Mouse (Mus musculus) liver, embryonic 14.5 days (tissue): ENCODE measurements around the gene Phldb2. TPM values are rescaled to one million over a fixed set of nuclear protein-coding genes. Genes with fewer than 3 reads are reported as not detected.
A peak's percentile ranks its signal among the peaks of the same experiment; 100 is the strongest.

ENCODE experiments used
- ATAC-seq: fragments of 200-750 bp; cut with Nextera tagmentation; 2 replicates; pipeline ENCODE4 v1.8.0; 2017; ENCODE audit warnings: moderate number of reproducible peaks, mild to moderate bottlenecking, moderate library complexity; ENCODE audit not compliant: insufficient read depth
- DNase-seq, 3 experiments: peaks; one replicate each; pipeline ENCODE4 v3.0.0-alpha.2; 2012 to 2013; ENCODE audit warnings: low read depth in 3 of 3, low spot score in 3 of 3
- H3K27ac ChIP-seq: fragments of 300-500 bp; sonication (generic); 2 replicates; pipeline ENCODE4 v1.5.1; 2014; ENCODE audit warnings: moderate library complexity, mild to moderate bottlenecking, control low read depth, inconsistent platforms
- H3K27me3 ChIP-seq: fragments of 300-500 bp; sonication (generic); 2 replicates; pipeline ENCODE4 v1.6.1; 2014; ENCODE audit warnings: mild to moderate bottlenecking, low read length, moderate library complexity; ENCODE audit not compliant: control insufficient read depth, insufficient read depth
- H3K36me3 ChIP-seq: fragments of 300-500 bp; sonication (generic); replicated peaks from 2 replicates; pipeline ENCODE4 v1.6.1; 2014; ENCODE audit warnings: low read depth; ENCODE audit not compliant: control insufficient read depth, insufficient read depth
- H3K4me1 ChIP-seq, 2 experiments: fragments of 200-500 bp in 1 of 2; fragments of 300-500 bp in 1 of 2; sonication (generic) in 1 of 2; replicated peaks; 2 replicates each; pipeline ENCODE4 v1.6.1; 2012 to 2014; ENCODE audit warnings: antibody characterized with exemption in 1 of 2, inconsistent platforms in 1 of 2, low read length in 1 of 2; ENCODE audit not compliant: control insufficient read depth in 2 of 2, insufficient read depth in 2 of 2
- H3K4me2 ChIP-seq: fragments of 300-500 bp; sonication (generic); 2 replicates; pipeline ENCODE4 v1.6.1; 2014; ENCODE audit warnings: low read depth, mild to moderate bottlenecking, control low read depth, moderate library complexity
- H3K4me3 ChIP-seq, 2 experiments: fragments of 200-500 bp in 1 of 2; fragments of 300-500 bp in 1 of 2; sonication (generic) in 1 of 2; 2 replicates each; pipeline ENCODE4 v1.5.1; 2012 to 2014; ENCODE audit warnings: low read depth in 2 of 2, low read length in 2 of 2, mild to moderate bottlenecking in 2 of 2, control low read depth in 1 of 2, inconsistent platforms in 1 of 2, moderate library complexity in 1 of 2; ENCODE audit not compliant: insufficient read depth in 1 of 2
- H3K9ac ChIP-seq: fragments of 300-500 bp; sonication (generic); replicated peaks from 2 replicates; pipeline ENCODE4 v1.6.1; 2014; ENCODE audit warnings: mild to moderate bottlenecking, control low read depth, moderate library complexity
- H3K9me3 ChIP-seq: fragments of 300-500 bp; sonication (generic); 2 replicates; pipeline ENCODE4 v1.6.1; 2016; ENCODE audit warnings: low read length, mixed read lengths; ENCODE audit not compliant: control insufficient read depth
- CTCF ChIP-seq: IDR thresholded peaks from 2 replicates; pipeline ENCODE4 v1.5.1; 2016; ENCODE audit warnings: antibody characterized with exemption, low read depth, control low read depth
- EP300 ChIP-seq: IDR thresholded peaks from 2 replicates; pipeline ENCODE4 v1.6.1; 2016; ENCODE audit warnings: antibody characterized with exemption, low read depth
- WGBS: fragments of 180-500 bp; shearing (Covaris S2); extraction: QIAGEN DNeasy Blood & Tissue Kit; methylation state at CpG from one replicate; pipeline ENCODE4 v1.1.7; 2014; ENCODE audit not compliant: insufficient replicate concordance; 5-methylcytosine and 5-hydroxymethylcytosine counted together
- polyA plus RNA-seq, 2 experiments: library from polyadenylated mRNA; depleted of rRNA in 1 of 2; stranded (reverse) in 1 of 2; unstranded in 1 of 2; fragments of >200 nt; fragmentation: Nextera tagmentation in 1 of 2; extraction: Ambion mirVana in 1 of 2; gene quantifications; 2 replicates each; pipeline versions ENCODE4 v1.2.1 to v1.2.3; 2012 to 2014

Phldb2 gene
- polyA plus RNA-seq, 2 experiments = 9.7 to 12.7 TPM

DNA sequence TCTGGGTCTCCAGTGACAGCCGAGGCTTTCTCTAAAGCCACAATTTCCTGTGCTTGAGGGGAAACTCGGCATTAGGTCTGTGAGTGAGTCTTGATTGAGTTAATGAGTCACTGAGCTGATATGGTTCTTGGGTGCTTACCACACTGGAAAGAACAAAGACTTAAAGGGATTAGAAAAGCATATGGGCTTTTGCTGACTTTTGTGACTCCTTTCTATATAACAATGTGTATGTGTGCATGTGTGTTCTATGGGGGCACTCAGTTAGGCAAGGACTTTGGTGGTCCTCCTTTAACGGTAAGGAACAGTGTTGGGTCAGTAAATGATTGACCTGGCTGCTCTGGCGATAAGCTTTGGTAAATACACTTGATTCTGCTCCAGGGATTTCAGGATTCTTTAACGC is 897 bp downstream of the Phldb2 start:
- DNase-seq = no peak
- Histone ChIP-seq H3K27me3 (no peaks in the 10 kb centered on the region), H3K9me3 (no peaks in the 10 kb centered on the region), H3K4me1 (peaks cover 0 to 2% of the 10 kb centered on the region in 2 experiments; a peak in 1 of 4 replicates), H3K4me2 (peak overlapping the region; percentile 26; the same call in 1 of the 2 replicates), H3K4me3 (peak overlapping the region; percentile 1 to 21; a peak in 2 of 4 replicates), H3K27ac (no peak overlapping the region), H3K9ac (no peak overlapping the region), H3K36me3 (no peaks in the 10 kb centered on the region)
- WGBS = 23% methylated on average over 5 of the region's 5 CpGs
- ATAC-seq = 0 out of 2 replicates have a peak, but pooled peaks have one; percentile 43
- TF ChIP-seq CTCF (no peak), EP300 (no peak)

DNA sequence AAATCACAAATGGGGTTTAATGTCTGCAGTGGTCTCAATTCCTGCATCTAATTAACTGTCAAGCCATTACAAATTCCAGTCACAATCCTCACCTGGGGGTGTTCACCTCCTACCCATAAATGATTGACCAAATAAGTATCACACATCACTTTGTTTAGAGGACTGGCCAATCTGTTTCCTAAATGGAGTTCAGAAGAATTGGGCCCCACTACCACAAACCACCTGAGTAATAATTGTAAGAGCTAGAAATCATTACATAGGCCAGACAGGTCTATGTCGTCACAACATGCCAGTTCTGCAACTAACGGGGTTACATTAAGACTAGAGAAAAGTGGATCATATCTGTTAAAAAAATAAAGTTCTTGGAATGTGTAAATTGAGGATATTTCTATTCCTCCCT is 1.4 kb downstream of the Phldb2 start:
- ATAC-seq (no peak), DNase-seq (no peak)
- H3K27ac ChIP-seq = no peak overlapping the region
- H3K9me3 ChIP-seq = no peaks in the 10 kb centered on the region
- peak overlapping the region; percentile 26 for H3K4me2 ChIP-seq
- H3K4me1 ChIP-seq = peaks cover 0 to 2% of the 10 kb centered on the region in 2 experiments; a peak in 1 of 4 replicates
- H3K27me3 ChIP-seq = no peaks in the 10 kb centered on the region
- no peak overlapping the region for H3K9ac ChIP-seq
- no peak for TF ChIP-seq EP300
- TF ChIP-seq CTCF = no peak
- 28% methylated on average over 2 of the region's 2 CpGs for WGBS
- no peaks in the 10 kb centered on the region for H3K36me3 ChIP-seq
- H3K4me3 ChIP-seq = peak overlapping the region in 1 of 2 experiments; percentile 1; a peak in 1 of 4 replicates

DNA sequence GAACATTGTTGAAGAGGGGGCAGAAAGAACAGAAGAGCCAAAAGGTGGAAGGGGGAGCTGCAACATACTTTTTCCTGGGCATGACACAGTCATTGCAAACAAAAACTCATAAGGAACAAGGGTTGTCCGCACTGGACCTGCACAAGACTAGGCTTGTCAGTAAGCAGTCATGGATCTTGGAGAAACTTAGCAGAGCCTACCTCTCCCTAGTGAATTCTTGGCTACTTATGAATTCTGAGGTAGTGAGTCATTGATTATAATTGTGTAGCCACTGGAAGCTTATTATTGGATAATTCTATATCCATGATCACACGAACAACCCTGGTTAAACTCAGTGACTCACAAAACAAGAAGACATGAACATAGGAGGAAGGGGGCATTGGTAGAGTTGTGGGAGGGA is 7.1 kb downstream of the Phldb2 start:
- no peak overlapping the region for H3K27ac ChIP-seq
- H3K27me3 ChIP-seq = no peaks in the 10 kb centered on the region
- no peak for DNase-seq
- 0 out of 2 replicates have a peak overlapping the region, but pooled peaks have one; percentile 15 for H3K4me2 ChIP-seq
- H3K9ac ChIP-seq = no peak overlapping the region
- TF ChIP-seq CTCF (no peak), EP300 (no peak)
- no peaks in the 10 kb centered on the region for H3K36me3 ChIP-seq
- H3K4me1 ChIP-seq = peaks cover 0 to 6% of the 10 kb centered on the region in 2 experiments; a peak in 2 of 4 replicates
- ATAC-seq = no peak
- 53% methylated on average over 2 of the region's 2 CpGs for WGBS
- H3K4me3 ChIP-seq = no peak overlapping the region
- no peaks in the 10 kb centered on the region for H3K9me3 ChIP-seq

DNA sequence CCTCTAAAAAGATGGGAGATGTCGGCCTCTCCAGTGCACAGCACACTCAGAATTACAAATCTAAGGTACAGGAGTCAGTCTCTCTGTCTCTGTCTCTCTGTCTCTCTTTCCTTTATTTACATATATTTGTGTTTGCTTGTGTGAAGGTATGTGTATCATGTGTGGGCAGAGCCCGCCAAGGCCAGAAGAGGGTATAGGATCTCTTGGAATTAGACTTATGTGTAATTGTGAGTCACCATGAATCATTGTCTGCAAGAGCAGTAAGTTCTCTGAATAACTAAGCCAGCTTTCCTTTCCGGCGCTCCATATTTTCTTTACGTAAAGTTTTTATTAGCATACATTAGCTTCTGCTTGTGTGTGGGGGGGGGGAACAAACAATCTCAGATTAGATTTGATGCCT is 7.7 kb downstream of the Phldb2 start:
- peak overlapping the region; percentile 29 for H3K4me2 ChIP-seq
- no peak overlapping the region for H3K4me3 ChIP-seq
- H3K9me3 ChIP-seq = no peaks in the 10 kb centered on the region
- peaks cover 0 to 4% of the 10 kb centered on the region in 2 experiments; a peak in 2 of 4 replicates for H3K4me1 ChIP-seq
- no peak overlapping the region for H3K9ac ChIP-seq
- DNase-seq (no peak), ATAC-seq (no peak)
- H3K27me3 ChIP-seq = no peaks in the 10 kb centered on the region
- no peak overlapping the region for H3K27ac ChIP-seq
- TF ChIP-seq CTCF (no peak), EP300 (no peak)
- H3K36me3 ChIP-seq = no peaks in the 10 kb centered on the region
- WGBS = 74% methylated on average over 5 of the region's 5 CpGs

DNA sequence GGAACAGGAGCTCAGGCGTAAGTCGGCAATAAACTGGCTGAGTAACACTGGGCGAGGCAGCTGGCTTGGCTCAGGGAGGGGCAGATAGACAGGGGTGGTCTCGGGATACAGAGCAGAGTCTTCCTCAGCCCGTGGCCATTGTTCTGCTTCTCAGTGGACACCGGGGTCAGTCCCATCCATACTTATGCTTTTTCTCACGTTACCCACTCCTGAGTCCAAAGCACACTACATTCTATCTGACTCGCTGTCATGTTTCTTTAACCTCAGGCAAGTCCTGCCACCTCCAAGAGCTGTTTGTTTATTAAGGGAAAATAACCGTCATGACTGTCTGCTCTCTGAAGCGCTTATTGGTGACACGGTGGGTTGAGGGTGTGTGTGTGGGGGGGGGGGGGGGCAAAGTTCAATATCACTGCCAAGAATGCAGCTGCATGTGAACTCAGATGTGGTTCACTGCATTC is 8.2 kb downstream of the Phldb2 start:
- no peaks in the 10 kb centered on the region for H3K27me3 ChIP-seq
- ATAC-seq (no peak), DNase-seq (no peak)
- no peaks in the 10 kb centered on the region for H3K36me3 ChIP-seq
- H3K9me3 ChIP-seq = no peaks in the 10 kb centered on the region
- H3K4me1 ChIP-seq = peaks cover 0 to 4% of the 10 kb centered on the region in 2 experiments; a peak in 2 of 4 replicates
- H3K9ac ChIP-seq = no peak overlapping the region
- no peak overlapping the region for H3K27ac ChIP-seq
- WGBS = 48% methylated on average over 11 of the region's 11 CpGs
- H3K4me2 ChIP-seq = no peak overlapping the region; the same call in 1 of the 2 replicates
- no peak overlapping the region for H3K4me3 ChIP-seq
- no peak for TF ChIP-seq EP300
- no peak for TF ChIP-seq CTCF
